Mouse (Mus musculus): ENCODE data around the gene Efnb2. TPM values are rescaled to one million over a fixed set of nuclear protein-coding genes. Genes with fewer than 3 reads are reported as not detected.

Gene Efnb2
- total RNA-seq, 1 experiment from 2014 or later: 0.09 TPM

DNA sequence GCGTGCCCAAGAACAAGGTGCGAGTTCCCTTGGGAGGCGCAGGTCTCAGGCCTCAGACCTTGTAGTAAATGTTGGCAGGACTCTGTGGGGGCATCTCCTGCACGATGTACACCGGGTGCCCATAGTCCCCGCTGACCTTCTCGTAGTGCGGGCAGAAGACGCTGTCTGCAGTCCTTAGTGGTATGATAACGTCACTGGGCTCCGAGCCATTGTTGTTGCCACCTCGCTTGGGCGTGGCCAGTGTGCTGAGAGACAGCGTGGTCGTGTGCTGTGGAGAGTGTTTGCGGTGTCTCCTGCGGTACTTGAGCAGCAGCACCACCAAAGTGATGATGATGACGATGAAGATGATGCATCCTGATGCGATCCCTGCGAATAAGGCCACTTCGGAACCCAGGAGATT is 40.5 kb downstream of the Efnb2 start:
- no peak for ATAC-seq (replicated peaks; ENCODE audit: low read depth, poor library complexity, severe bottlenecking)

DNA sequence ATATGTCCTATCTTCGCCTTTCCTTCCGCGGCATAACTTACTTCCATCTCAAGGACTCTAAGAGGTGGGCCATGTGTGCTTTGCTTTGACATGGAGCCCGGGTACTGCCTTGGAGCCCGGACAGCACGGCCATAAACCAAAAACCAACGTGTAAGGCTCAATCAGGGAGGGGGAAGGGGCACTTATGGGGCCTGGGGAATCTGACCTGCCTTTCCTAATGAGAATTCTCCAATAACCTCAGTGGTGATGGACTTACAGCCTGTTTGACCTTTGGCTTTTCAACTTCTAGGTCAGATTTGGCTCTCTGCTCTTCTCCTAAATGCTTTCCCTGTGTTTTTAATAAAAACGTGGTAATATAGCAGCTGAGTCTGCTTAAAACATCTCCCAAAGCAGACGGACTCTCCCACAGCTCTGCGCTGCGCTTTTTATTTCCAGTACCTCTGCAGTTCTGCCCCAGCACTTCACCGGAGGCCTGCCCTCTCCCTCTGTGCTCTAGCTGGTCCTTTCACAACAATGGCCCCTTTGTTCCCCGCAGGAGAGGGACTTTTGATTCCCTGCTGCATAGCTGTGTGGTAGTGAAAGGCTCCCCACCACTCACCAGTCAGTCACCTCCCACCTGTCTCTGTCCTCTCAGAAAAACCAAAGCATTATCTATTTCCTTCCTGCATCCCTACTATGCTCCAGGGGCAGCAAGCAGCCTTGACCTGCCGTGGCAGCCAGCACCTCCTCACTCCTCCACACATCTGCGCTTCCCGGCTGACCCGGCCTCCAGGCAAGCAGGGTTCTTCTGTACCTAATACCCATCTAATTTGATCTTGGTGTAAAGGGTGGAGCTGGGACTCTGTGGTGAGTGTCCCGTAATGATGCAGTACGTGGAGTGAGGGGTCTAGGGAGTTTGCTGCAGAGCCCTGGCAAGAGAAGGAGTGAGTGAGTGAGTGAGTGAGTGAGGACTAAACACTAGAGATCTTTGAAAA is 41.5 kb downstream of the Efnb2 start:
- ATAC-seq (replicated peaks; ENCODE audit: low read depth, poor library complexity, severe bottlenecking): no peak

DNA sequence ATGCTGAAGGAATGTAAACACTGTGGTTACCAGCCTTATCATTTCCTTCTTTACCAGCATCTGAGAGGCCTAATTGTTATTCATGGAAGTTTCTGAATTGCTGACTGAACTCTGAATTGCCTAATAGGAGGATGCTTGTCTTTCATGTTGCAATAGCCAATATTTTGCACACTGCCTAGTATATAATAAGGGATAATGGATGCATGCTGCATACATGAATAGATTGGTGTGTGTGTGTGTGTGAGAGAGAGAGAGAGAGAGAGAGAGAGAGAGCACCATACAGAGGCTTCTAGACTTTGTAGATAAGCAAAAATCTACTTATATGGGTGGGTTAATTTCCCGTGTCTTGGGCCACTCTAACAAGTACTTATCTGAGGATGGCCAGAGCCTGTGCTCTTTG is 47.2 kb downstream of the Efnb2 start:
- no peak for ATAC-seq (replicated peaks; ENCODE audit: low read depth, poor library complexity, severe bottlenecking)

DNA sequence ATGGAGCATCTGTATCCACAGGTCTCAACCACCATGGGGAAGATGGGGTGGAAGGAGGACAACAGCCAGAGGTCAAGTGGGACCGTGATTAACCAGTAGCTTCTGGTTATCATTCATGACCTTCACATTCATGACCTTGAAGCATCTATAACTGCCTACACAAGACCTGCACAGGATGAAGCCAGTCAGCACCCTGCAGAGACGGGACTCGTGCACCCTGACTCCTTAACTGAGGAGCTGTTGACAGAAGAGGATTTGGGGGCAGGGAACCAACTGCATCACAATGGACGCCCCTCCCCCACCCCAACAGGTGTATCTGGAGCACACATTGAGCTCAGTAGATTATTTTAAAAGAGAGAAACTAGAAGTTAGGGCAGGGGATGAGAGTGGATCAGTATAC is 49.1 kb downstream of the Efnb2 start:
- ATAC-seq (replicated peaks; ENCODE audit: low read depth, poor library complexity, severe bottlenecking): no peak

DNA sequence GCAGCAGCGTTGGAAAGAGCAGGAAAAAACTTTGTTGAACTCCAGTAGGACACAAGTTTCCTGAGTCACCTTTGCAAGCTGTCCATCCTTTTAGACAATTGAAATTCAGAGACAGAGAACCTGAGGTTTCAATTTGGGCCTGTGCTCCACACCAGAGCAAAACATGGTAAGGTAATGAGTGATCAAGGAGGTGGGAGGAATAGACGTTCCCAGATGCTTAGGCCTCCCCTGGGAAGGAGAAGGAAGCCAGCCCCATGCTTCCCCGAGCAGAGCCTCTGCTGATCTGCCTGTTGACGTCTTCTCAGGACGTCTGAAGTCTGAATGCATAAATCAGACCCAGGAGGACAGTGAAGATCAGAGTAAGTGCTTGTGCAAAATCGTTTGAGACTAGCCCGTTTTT is 51.3 kb downstream of the Efnb2 start:
- no peak for ATAC-seq (replicated peaks; ENCODE audit: low read depth, poor library complexity, severe bottlenecking)

DNA sequence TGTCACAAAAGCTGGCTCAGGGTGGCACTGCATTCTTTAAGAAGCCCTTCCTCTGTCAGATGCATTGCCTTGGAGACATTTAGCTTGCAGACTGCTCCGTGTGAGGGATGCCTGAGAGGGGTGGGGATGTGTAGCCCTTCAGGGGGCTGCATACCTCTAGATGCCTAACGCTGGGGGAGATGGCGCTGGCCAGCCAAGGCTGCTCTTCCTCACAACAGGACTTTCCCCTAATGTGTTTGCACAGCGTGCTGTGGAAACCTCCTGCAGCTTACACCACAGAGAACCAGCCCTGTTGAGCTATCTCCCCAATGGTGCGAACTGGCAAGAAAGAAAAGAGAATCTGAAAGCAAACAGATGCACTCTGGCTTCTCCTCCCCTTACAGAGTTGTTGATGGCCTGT is 51.9 kb downstream of the Efnb2 start:
- ATAC-seq (replicated peaks; ENCODE audit: low read depth, poor library complexity, severe bottlenecking): no peak

DNA sequence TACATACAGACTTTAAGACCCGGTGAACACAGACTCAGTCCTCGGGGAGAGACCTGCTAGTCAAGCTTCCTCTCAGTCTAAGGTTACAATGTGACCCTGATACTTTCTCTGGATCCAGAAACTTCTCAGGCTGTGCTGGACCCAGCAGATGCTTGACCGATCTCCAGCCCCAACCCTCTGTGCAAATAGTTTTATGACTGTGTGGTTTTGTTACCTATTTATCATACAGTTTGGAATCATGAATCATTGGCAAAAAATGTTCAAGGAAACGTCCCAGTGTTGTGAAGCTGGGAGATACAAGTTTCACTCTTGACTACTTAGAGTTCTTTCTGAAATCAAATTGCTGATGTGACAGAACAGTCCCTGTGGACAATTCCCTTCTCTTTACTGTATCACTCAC is 55.4 kb downstream of the Efnb2 start:
- ATAC-seq (replicated peaks; ENCODE audit: low read depth, poor library complexity, severe bottlenecking): no peak

DNA sequence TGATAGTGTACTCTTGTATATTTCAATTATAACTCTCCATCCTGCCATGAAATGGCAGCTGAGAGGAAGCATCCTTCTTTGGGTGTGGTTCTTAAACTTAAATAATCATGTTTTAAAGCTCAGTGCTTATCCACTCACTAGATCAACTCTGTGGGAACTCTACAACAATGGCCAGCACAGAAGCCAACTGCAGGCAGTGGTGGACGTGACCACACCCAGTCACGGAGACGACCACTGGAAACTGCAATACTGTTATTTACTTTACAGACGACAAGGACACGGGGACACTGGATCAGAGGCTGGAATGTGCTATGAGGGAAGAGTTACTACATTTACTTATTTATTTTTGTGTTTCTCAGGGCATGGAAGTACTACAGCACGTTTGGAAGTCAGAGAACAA is 57.2 kb downstream of the Efnb2 start:
- no peak for ATAC-seq (replicated peaks; ENCODE audit: low read depth, poor library complexity, severe bottlenecking)

DNA sequence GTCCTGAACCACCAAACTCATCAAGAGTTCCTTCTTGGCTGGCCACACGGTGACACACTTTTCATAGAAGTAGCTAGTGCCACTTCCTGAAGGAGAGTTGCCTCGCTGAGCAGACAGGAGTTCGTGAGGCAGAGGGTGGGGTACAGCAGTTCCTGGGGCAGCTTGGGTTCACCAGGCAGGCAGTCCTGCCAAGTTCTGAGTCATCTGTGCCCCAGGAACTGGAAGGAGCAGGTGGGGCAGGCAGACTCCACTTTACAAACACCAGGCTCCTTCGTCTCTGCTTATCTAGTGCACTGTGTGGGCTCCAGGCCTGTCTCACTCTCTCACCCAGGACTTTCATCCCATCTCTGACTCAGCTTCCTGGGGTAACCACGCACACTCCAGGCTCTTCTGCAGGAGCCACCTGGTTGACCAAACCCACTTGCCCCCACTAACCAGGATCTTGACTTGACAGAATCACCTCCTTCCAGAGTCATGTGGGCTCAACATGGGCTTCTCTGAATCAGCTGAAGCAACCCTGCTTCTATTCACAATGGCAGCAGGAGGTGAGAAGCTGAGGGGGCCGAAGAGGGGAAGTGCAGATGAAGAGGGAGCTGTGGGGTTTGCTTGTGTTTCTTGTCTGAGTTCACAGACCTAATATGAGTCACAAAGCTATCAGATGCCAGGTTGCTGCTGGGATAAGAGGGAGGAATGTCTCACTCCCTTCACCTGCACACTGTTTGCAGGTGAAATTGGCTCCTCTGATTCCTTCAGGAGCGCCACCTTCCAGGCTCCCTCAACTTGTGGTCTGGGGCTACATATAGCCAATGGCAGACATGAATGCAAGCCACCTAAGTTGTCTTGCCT is 58.2 kb downstream of the Efnb2 start:
- ATAC-seq (replicated peaks; ENCODE audit: low read depth, poor library complexity, severe bottlenecking): peak; percentile 85

DNA sequence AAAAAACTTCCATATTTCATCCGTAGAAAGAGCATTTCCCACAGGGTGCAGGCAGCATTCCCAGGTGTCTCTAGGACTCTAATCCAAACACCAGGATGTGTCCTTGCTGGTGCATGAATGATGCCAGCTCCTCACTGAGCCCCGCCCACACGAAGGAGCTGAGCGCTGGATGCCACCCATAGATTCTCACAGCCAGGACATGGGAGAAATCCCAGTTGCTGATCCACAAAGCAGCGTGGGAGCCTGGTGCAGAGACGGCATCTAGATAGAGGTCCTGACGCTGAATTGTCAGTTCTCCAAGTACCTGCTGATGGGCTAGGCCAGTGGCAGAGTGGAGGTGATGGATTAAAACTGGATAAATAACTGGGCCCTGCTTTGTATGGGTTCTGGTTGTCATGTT is 61.1 kb downstream of the Efnb2 start:
- no peak for ATAC-seq (replicated peaks; ENCODE audit: low read depth, poor library complexity, severe bottlenecking)

DNA sequence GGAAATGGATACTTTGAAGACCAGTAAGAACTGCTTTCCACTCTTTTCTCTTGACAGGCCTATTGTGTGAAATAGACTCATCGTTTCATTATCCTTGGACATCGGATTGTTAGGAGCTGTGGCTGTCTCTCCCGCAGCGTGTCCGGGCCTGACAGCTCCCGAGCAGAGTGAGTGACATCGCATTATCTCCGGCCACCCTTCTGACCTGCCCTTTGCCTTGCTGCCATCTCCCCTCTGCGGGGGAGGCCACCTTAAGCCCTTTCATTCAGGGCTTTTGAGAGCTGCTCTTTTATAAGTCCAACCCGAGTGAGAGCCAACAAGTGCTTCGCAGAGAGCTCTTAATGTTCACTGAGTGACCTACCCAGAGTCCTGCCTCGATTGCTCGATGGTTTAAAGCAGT is 63.6 kb downstream of the Efnb2 start:
- ATAC-seq (replicated peaks; ENCODE audit: low read depth, poor library complexity, severe bottlenecking): no peak

DNA sequence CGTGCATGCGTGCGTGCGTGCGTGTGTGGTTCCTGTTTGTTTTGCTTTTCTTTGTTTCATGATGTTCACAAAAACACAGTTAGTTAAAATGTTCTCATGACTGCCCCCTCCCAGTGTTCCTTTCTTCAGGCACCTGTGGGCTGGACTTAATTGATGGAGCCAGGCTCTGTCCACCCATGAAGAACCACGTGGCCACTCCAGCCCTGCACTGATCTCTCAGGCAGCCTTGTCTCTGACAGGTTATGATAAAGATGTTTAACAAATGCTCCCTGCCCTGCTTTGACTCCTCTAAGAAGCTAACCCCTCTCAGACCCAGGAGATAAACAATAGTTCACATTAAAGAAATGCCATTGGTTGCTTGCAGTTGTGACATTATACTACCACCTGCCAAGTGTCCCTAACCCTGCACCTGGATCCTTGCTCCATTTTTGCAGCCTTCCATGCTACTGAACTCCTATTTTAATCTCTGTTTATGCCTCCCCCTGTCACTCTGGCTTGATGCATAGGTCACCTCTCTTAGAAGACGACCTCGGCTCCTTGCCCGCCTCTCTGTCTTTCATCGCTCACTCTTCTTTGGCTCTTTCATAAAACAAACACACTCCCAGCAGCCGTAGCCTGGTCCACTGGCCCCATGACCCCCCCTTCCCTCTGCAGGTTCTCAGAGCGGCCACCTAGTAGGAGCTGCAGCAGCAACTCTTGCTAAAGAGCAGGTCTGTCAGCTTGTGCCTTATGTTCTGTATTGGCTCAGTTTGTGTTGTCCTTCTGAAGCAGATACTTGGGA is 65.0 kb downstream of the Efnb2 start:
- no peak for ATAC-seq (replicated peaks; ENCODE audit: low read depth, poor library complexity, severe bottlenecking)

DNA sequence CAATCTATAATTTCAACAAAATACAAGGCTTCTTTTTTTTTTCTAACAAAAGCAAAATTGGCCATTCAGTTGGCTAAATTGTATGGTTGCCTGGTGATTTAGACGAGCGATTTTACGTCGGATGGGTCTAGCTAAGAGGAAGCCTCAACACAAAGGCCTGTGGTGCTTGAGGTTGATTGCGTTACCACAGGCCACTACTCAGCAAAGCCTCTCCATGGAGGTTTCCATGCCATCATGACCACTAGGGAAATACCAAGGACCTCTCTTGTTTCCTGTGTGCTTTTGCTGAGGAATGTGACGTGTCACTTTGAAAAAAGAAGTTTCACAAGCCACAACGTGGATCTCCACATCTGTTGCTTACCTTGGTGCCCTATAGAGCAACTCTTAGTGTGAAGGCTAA is 67.2 kb downstream of the Efnb2 start:
- peak; percentile 98 for ATAC-seq (replicated peaks; ENCODE audit: low read depth, poor library complexity, severe bottlenecking)

DNA sequence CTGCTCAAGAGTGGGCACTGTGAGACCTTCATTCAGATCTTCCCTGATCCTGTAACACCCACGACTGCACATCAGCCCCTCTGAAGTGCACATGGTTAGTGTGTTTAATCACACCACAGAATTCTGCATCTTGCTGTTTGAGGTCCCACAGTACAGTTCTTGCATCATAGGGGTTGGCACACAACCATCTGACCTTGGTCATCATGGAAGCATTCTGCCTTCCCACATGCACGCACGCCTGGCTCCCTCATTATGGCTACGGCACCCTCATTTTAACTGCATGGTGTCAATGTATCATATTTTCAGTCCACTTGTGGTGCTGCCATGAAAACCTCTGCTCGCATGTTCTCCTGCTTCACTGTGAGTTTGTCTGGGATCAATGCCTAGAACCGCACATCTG is 67.7 kb downstream of the Efnb2 start:
- ATAC-seq (replicated peaks; ENCODE audit: low read depth, poor library complexity, severe bottlenecking): peak; percentile 34; the same call in 1 of the 2 replicates

DNA sequence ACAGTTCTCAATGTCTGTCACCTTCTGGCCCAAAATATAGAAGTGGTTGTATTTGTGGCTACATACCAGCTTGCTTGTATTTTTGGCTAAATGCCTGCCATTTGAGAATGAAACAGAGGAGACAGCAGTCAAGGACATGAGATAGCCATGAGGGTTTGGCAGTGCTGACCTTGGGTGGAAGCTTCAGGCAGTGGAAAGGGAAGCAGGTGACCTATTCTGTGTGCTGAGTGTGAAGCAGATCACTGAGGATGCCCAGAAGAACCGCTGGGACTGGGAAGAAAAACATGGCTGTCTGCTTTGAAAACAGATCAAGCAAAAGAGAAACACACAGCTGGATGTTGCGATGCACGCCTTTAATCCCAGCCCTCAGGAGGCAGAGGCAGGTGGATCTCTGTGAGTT is 68.7 kb downstream of the Efnb2 start:
- ATAC-seq (replicated peaks; ENCODE audit: low read depth, poor library complexity, severe bottlenecking): no peak

DNA sequence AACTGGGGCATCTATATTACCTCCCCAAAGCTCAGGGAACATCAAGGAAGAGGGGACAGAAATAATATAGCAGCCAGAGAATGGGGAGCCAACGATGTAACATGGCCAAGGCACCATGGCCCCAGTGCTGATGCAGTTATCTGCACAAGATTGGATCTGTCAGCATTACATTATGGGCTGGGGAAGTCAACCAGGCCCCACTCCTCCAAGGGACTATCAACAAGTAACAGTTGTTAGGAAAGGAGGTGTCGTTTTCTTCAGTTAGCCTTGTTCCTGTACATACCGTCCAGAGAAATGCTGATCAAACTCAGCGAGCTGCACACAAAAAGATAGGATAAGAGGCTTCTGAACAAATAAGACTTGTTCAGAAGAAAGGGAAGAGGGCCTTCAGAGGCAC is 77.1 kb downstream of the Efnb2 start:
- no peak for ATAC-seq (replicated peaks; ENCODE audit: low read depth, poor library complexity, severe bottlenecking)

DNA sequence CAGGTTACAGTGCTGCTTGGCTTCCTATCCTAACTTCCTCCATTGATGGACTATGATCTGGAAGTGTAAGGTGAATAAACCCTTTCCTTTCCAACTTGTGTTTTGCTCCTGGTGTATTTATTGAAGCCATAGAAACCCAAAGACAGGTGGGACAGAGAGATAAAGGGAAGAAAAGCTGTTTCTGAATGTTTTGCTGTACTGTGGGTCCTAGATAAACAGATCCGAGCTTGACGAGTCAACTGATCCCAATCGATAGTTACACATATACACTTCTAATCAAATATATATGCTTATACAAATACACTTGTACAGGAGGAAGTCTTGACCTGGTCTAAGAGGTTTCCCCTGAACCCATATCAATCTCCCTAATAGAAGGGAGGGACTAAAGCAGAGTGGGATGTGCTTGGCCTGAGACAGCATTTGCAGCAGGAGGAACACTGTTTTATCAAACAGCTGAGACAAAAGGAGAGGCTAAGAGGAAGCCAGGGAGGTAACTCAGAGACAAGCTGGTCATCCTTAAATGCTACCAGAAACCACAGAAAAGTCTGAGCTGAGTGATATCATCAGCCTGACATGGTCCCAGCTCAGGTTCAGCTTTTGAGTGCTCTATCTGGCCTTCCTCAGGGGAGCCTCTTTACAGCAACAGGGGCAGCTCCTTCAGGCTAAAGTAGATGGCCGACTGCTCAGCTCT is 77.6 kb downstream of the Efnb2 start:
- ATAC-seq (replicated peaks; ENCODE audit: low read depth, poor library complexity, severe bottlenecking): peak; percentile 39; the same call in 1 of the 2 replicates

DNA sequence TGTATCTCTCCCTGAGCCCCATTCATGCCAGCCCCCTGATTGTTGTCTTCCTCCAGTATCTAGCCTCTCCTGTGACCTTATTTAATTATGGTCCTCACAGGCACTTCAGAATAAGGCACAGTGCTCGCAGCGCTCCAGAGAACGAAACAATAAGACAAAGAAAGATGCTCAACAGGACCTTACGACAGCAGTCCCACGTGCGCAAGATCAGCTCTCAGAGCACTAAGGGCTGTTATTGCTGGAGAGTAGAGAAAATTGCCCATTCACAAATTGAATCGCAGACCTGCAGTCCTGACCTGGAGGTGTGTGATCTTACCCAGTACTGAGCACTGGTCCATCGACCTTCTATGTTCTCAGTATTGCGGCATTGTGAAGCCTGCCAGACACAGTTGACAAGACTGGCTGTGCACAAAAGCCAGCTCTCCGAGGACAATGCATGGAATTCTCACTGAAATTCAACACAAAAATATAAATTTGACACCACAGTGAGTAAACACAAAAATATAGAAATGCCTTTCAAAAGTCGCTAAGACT is 83.2 kb downstream of the Efnb2 start:
- ATAC-seq (replicated peaks; ENCODE audit: low read depth, poor library complexity, severe bottlenecking): no peak

DNA sequence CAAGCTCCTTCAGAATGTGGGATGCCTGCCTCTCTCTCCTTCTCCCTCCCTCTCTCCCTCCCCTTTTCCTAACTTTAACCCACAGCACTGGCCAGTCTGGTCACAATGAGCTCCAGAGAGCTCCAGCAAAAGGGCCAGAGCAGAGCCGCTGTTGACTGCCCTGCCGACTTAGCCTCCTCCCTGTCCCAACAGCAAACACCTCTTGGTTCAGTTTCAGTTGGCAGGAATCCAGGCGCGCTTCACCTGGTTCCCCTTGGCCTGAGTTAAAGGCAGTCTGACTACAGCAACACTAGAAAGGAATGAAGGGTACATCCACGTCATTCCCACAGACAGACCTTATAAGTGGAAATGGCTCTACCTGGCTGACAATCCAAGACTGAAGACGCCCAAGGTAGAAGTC is 84.2 kb downstream of the Efnb2 start:
- no peak for ATAC-seq (replicated peaks; ENCODE audit: low read depth, poor library complexity, severe bottlenecking)

DNA sequence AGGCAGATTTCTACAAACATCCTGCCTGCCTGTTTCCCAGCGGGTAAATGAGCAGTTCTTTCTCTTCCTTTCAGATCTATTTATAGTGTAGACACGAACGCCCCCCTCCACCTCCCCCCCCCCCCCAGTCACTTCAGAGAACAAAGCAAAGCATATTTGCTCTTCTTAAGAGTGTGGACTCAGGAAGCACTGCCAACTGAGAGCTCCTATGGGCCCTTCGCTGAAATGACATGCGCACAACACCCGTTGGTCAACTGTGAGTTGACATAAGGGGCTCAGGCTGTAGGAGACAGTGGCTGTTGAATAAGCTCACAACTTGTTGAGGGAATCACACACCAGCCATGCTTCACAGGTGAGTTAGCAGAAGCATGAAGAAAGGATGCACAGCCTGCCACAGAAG is 84.8 kb downstream of the Efnb2 start:
- ATAC-seq (replicated peaks; ENCODE audit: low read depth, poor library complexity, severe bottlenecking): no peak

All from common myeloid progenitor, adult 5-6 weeks (primary cell).